Comparison of ENCODE assay signal across 8 mouse cellular contexts in the genomic region with DNA sequence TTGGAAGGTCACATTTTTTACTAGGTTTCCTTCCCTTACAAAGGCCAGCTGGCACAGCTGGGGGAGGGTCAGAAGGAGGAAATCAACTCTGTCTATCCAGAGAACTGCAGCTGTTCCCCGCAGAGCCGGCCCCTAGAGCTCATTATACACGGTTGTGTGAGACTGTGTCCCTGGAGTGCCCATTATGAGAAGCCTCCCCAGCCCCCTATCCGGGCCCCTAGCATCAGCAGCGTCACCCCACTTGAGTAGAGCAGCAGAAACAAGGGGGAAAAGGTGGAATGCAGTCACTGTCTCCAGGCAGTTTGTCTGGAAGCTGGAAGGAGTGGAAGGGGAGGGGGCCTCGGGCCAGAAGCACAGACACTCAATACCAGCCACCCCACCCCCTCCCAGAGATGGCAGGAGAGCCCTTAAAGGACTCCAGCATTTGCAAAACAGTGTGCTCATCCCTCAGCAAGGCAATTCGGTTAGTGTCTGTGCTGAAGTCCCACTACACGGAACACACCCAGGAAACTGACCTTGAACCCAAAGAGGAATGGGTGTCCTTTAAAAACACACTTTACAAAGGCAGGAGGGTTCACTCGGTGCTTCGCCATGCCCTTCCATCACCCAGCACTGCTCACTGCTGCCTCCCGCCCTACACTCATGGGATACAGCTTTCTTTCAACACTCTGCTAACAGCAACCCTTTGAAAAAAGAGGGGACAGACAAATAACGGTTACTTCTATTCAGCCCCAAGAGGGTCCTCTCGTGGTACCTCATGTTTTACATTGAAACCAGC. TPM values are rescaled to one million over a fixed set of nuclear protein-coding genes. Genes with fewer than 3 reads are reported as not detected.
A peak's percentile ranks its signal among the peaks of the same experiment; 100 is the strongest.
DNase-seq lines count a peak whose midpoint lies in the region; ATAC-seq and TF ChIP-seq lines count a peak whose summit lies in the region.

No protein-coding gene starts in this region.

- no peak overlapping the region for H3K9ac ChIP-seq in lung, postnatal 0 days (replicated peaks; ENCODE audit: low read depth)
- peak overlapping the region; percentile 85 for H3K9ac ChIP-seq in forebrain, embryonic 13.5 days
- H3K9ac ChIP-seq in intestine, postnatal 0 days (ENCODE audit: low read depth, low read length): no peak overlapping the region

- TF ChIP-seq CTCF in lung, postnatal 0 days (IDR thresholded peaks at IDR 0.05): no peak
- TF ChIP-seq CTCF in intestine, postnatal 0 days (IDR thresholded peaks at IDR 0.05; ENCODE audit: low read depth): no peak

- no peaks in the 10 kb centered on the region for H3K36me3 ChIP-seq in lung, postnatal 0 days (ENCODE audit: insufficient read depth, low read length)
- no peaks in the 10 kb centered on the region for H3K36me3 ChIP-seq in forebrain, embryonic 13.5 days (ENCODE audit: poor library complexity, severe bottlenecking)
- H3K36me3 ChIP-seq in intestine, postnatal 0 days (ENCODE audit: control insufficient read depth, insufficient read depth): no peaks in the 10 kb centered on the region
- no peaks in the 10 kb centered on the region for H3K36me3 ChIP-seq in myocyte (ENCODE audit: control insufficient read depth, insufficient read depth)

- H3ac ChIP-seq in myocyte (ENCODE audit: control insufficient read depth, insufficient read length): no peak overlapping the region

- H3K4me2 ChIP-seq in lung, postnatal 0 days (replicated peaks; ENCODE audit: low read depth, low read length): peak overlapping the region; percentile 75
- peak overlapping the region; percentile 62 for H3K4me2 ChIP-seq in forebrain, embryonic 13.5 days
- H3K4me2 ChIP-seq in intestine, postnatal 0 days (replicated peaks; ENCODE audit: low read depth): peak overlapping the region; percentile 76
- H3K4me2 ChIP-seq in myocyte (ENCODE audit: low read depth): peak overlapping the region; percentile 87

- no peaks in the 10 kb centered on the region for H3K27me3 ChIP-seq in lung, postnatal 0 days (replicated peaks; ENCODE audit: insufficient read depth, low read length)
- H3K27me3 ChIP-seq in forebrain, embryonic 13.5 days: no peaks in the 10 kb centered on the region
- H3K27me3 ChIP-seq in intestine, postnatal 0 days (replicated peaks; ENCODE audit: control insufficient read depth, insufficient read depth, low read length): no peaks in the 10 kb centered on the region
- H3K27me3 ChIP-seq in myocyte (ENCODE audit: control insufficient read depth, insufficient read depth, insufficient read length): no peaks in the 10 kb centered on the region

- H3K4me3 ChIP-seq in lung, postnatal 0 days (ENCODE audit: low read depth, low read length): peak overlapping the region; percentile 51; the same call in 1 of the 2 replicates
- peak overlapping the region; percentile 62 for H3K4me3 ChIP-seq in forebrain, embryonic 13.5 days
- H3K4me3 ChIP-seq in intestine, postnatal 0 days (ENCODE audit: low read depth, low read length): peak overlapping the region; percentile 48; the same call in 1 of the 2 replicates
- peak overlapping the region; percentile 32 for H3K4me3 ChIP-seq in myocyte

- TF ChIP-seq EP300 in lung, postnatal 0 days (IDR thresholded peaks at IDR 0.05): no peak

- H3K9me3 ChIP-seq in lung, postnatal 0 days (ENCODE audit: low read length): no peaks in the 10 kb centered on the region
- H3K9me3 ChIP-seq in forebrain, embryonic 13.5 days (replicated peaks): peaks cover 21% of the 10 kb centered on the region
- no peaks in the 10 kb centered on the region for H3K9me3 ChIP-seq in intestine, postnatal 0 days (ENCODE audit: control insufficient read depth)

- no peaks in the 10 kb centered on the region for H3K79me2 ChIP-seq in myocyte (ENCODE audit: control insufficient read depth, insufficient read depth)

- no peak for TF ChIP-seq POLR2A in myocyte (IDR thresholded peaks at IDR 0.05; ENCODE audit: insufficient read length, low read depth)

- H3K4me1 ChIP-seq in lung, postnatal 0 days (ENCODE audit: insufficient read depth, low read depth, low read length): no peaks in the 10 kb centered on the region
- 0 out of 2 replicates have a peak, but pooled peaks cover 10% of the 10 kb centered on the region for H3K4me1 ChIP-seq in forebrain, embryonic 13.5 days
- no peaks in the 10 kb centered on the region for H3K4me1 ChIP-seq in intestine, postnatal 0 days (replicated peaks; ENCODE audit: control insufficient read depth, insufficient read depth, low read length)

- no peak for ATAC-seq in lung, postnatal 0 days
- ATAC-seq in forebrain, embryonic 13.5 days: peak; percentile 76
- ATAC-seq in intestine, postnatal 0 days: no peak
- ATAC-seq in granulocyte monocyte progenitor cell, adult 5-6 weeks (replicated peaks; ENCODE audit: poor library complexity, severe bottlenecking): no peak

- 30% methylated on average over 13 of the region's 13 CpGs for WGBS in lung, postnatal 0 days
- WGBS in forebrain, embryonic 13.5 days: 30% methylated on average over 13 of the region's 13 CpGs
- 33% methylated on average over 13 of the region's 13 CpGs for WGBS in intestine, postnatal 0 days

- intact Hi-C loops in gastrocnemius, postnatal 36 days (cut with DNase I): no loop called here

- DNase-seq in lung, postnatal 0 days (ENCODE audit: low spot score): peak; percentile 10
- DNase-seq in lung, adult 18-20 months: no peak
- no peak for DNase-seq in gastrocnemius, postnatal 36 days
- no peak for DNase-seq in adrenal gland, postnatal 4 days (ENCODE audit: low spot score in 2 of 2)

- H3K27ac ChIP-seq in lung, postnatal 0 days (ENCODE audit: low read length): no peak overlapping the region
- peak overlapping the region; percentile 91 for H3K27ac ChIP-seq in forebrain, embryonic 13.5 days
- no peak overlapping the region for H3K27ac ChIP-seq in intestine, postnatal 0 days (ENCODE audit: low read depth, low read length)

TF ChIP-seq in myocyte, 11 proteins besides CTCF, POLR2A, EP300 and RAD21:
- TF ChIP-seq SRF (IDR thresholded peaks at IDR 0.05; ENCODE audit: control insufficient read depth, insufficient read length, low read depth) (no peak), REST (IDR thresholded peaks at IDR 0.05; ENCODE audit: insufficient read depth, insufficient read length) (no peak), MYOD1 (IDR thresholded peaks at IDR 0.05; ENCODE audit: control insufficient read depth in 1 of 3, insufficient read length in 2 of 3, low read depth in 2 of 3) (peak in 1 of 3 experiments; percentile 1)

RNA-seq across cellular contexts. Expression of a gene that starts 1.9 kb away (rescaled TPM):
- polyA plus RNA-seq in lung, postnatal 0 days (2015; fragmentation: Nextera tagmentation; extraction: Ambion mirVana): 10.2 and 10.6 TPM in 2 replicates
- polyA plus RNA-seq in forebrain, embryonic 13.5 days (2015; fragmentation: Nextera tagmentation; extraction: Ambion mirVana): 56.3 and 66.0 TPM in 2 replicates
- polyA plus RNA-seq in intestine, postnatal 0 days (2015; fragmentation: Nextera tagmentation; extraction: Ambion mirVana): 5.2 and 5.5 TPM in 2 replicates
- 1.5 TPM for polyA plus RNA-seq in myocyte (2012; fragmentation: generic; extraction: Trizol)
- total RNA-seq in granulocyte monocyte progenitor cell, adult 5-6 weeks (2014; fragmentation: Nextera tagmentation): 0.51 TPM in 1 of 2 replicates, not detected in the other
- 2.5 and 2.8 TPM in 2 replicates for total RNA-seq in granulocyte monocyte progenitor cell, adult 5-6 weeks (2017)
- under 1 TPM; 0.43 to 0.54 TPM for total RNA-seq in gastrocnemius, postnatal 36 days (2021)
- total RNA-seq in adrenal gland, postnatal 4 days (2021): 1 to 10 TPM; 6.0 to 8.3 TPM

RNA-seq across cellular contexts. Expression of a gene that starts 42.5 kb away (rescaled TPM):
- polyA plus RNA-seq in lung, postnatal 0 days (2015; fragmentation: Nextera tagmentation; extraction: Ambion mirVana): 2.2 and 2.8 TPM in 2 replicates
- polyA plus RNA-seq in forebrain, embryonic 13.5 days (2015; fragmentation: Nextera tagmentation; extraction: Ambion mirVana): 21.7 and 25.0 TPM in 2 replicates
- 1.6 TPM in 2 replicates for polyA plus RNA-seq in intestine, postnatal 0 days (2015; fragmentation: Nextera tagmentation; extraction: Ambion mirVana)
- polyA plus RNA-seq in myocyte (2012; fragmentation: generic; extraction: Trizol): 1.3 TPM
- total RNA-seq in granulocyte monocyte progenitor cell, adult 5-6 weeks (2014; fragmentation: Nextera tagmentation): 0.19 and 2.4 TPM in 2 replicates
- total RNA-seq in granulocyte monocyte progenitor cell, adult 5-6 weeks (2017): 0.26 TPM in 1 of 2 replicates, not detected in the other
- total RNA-seq in gastrocnemius, postnatal 36 days (2021): under 1 TPM in 1 of 2 experiments, not detected in 1; 0.25 TPM
- 1 to 10 TPM; 4.1 TPM for total RNA-seq in adrenal gland, postnatal 4 days (2021)
